Mouse (Mus musculus) heart, postnatal 0 days (tissue): ENCODE measurements around the gene Spata7.

Experiments used
- CTCF ChIP-seq: IDR thresholded peaks from 2 replicates; pipeline ENCODE4 v1.5.1; 2016; ENCODE audit warnings: antibody characterized with exemption, control low read depth, low read depth
- EP300 ChIP-seq: IDR thresholded peaks from 2 replicates; pipeline ENCODE4 v1.6.1; 2016; ENCODE audit warnings: antibody characterized with exemption, low read depth

DNA sequence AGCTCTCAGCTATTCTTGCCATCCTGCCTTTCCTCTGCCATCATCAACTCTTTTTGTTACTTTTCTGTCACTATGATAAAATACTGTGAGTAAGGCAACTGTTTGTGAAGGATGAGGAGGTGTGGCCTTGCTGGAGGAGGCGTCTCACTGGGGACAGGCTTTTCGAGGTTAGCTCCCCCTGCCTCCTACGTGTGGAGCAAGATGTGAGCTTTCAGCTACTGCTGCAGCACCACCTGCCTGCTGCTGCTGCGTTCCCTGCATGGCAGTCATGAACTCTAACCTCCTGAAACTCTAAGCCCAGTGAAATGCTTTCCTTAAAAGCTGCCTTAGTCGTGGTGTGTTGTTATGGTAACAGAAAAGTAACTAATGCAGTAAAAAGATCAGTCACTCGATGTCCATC lies 45.9 kb downstream of the Spata7 start:
- TF ChIP-seq EP300 (no peak), CTCF (no peak)
